Mouse (Mus musculus): Measurements from ENCODE around the gene Clk2.

The Clk2 gene

GRCm38 (mm10) chr3:89219546-89219945, 55.0 kb downstream of the Clk2 start:
- no peak for DNase-seq (ENCODE audit: inconsistent age in 2 of 2, low spot score in 1 of 2)

DNA sequence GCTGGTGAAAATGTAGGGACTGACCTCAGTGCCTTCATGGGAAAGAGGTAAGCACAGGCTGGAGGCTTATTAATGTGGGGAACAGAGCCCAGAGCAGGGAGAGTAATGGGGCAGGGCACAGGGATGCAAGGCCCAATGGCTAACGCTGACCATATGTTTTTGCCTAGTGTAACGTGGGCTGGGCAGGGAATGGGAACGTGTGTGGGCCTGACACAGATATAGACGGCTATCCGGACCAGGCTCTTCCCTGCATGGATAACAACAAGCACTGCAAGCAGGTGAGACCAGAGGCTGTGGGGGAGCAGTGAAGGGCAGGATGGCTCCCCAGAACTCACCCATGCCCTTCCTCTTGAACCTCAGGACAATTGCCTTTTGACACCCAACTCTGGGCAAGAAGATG, 56.6 kb downstream of the Clk2 start:
- DNase-seq (ENCODE audit: inconsistent age in 2 of 2, low spot score in 1 of 2) = no peak

GRCm38 (mm10) chr3:89224796-89225195, 60.2 kb downstream of the Clk2 start:
- DNase-seq (ENCODE audit: inconsistent age in 2 of 2, low spot score in 1 of 2) = no peak

- DNase-seq (ENCODE audit: inconsistent age in 2 of 2, low spot score in 1 of 2) = no peak
Measured at GRCm38 (mm10) chr3:89225321-89225815, 60.8 kb downstream of the Clk2 start.

DNA sequence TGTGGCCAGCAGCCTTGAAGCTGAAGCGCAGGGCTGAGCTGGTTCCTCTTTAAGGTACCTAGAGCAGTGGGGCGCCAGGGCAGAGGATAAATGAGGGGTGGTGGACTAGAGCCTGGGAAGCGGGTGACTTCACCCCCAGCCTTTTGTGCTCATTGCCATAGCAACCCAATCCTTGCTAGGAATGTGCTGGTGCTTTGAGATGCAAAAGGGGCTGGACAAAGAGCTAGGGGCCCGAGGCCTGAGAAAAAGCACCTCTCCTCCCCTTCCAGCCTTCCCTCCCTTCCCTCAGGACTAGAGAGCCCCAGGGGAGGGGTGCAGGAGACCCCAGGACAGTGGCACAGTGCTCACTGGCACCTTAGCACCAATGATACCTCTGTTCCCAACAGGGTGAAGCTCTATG, 61.3 kb downstream of the Clk2 start:
- no peak for DNase-seq (ENCODE audit: inconsistent age in 2 of 2, low spot score in 1 of 2)

DNA sequence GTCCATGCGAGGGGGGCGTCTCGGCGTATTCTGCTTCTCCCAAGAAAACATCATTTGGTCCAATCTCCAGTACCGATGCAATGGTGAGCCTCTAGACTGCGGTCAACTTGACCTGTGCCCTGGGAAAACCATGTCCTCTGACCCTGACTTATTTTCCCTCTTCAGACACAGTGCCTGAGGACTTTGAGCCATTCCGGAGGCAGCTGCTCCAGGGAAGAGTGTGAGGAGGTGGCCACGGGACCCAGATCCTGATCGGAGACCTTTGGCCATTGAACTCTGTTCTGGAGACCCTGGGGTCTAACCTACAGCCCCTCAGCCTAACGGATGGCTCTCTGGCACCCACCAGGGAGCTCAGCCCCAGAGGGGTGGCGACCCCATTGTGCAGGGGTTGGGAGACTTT, 61.8 kb downstream of the Clk2 start:
- no peak for DNase-seq (ENCODE audit: inconsistent age in 2 of 2, low spot score in 1 of 2)
